Mouse (Mus musculus) frontal cortex, adult (tissue): Measurements from ENCODE around the gene Dock8.

ENCODE experiments used
- ATAC-seq: cut with Nextera tagmentation; 2 replicates; pipeline ENCODE4 v1.9.2; 2017; ENCODE audit warnings: mild to moderate bottlenecking, moderate library complexity, mixed read lengths; ENCODE audit not compliant: low TSS enrichment

The Dock8 gene

DNA sequence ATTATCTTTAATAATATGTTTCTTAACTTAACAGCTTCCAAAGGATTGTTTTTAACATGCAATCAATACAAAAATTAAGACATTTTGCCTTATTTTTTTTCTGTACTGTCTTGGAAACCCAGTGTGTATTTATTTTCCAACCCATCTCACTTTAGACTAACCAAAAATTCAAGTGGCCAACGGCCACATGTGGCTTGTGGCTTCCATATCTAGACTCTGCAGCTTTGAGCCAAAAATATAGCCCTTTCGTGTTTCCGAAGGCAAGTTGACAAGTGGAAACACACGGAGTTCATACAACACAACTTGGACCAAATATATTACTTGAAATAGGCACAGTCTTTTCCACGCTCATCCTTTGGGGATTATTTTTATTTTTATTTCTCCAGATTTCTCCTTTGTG, 773 bp upstream of the Dock8 start:
- no peak for ATAC-seq

DNA sequence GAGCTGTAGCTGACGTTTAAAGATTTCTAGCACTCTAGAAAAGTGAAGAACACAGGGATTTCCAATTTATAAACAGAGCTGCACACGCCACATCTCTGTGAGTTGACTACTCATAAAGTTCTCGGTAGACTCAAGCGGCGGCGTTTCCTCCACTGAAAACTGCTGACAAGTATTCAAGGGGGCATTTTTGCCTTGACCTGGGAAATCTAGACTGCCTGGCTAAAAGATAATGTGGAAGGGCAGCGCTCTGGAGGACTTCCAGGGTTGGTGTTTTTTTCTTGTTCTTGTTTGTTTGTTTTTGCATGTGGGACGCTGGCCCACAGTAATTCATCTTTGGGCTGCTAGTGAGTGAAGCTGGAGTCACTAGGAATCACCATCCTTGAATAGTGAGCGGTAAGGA, 819 bp downstream of the Dock8 start:
- no peak for ATAC-seq

DNA sequence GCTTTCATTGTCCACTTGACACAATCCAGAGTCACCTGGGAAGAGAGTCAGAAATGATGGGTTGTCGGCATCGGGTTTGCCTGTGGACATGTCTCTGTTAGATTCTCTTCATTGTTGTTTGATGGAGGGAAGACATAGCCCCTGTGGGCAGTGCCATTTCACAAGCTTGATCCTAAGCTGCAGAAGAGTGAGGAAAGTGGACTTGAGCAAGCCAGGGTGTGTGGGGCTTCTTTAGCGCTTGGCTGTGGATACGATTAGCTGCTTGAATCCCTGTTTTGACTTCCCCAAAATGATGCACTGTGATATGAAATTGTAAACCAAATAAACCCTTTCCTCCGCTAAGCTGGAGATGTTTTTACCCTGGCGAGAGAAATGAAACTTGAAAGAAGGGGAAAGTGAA, 2.7 kb downstream of the Dock8 start:
- ATAC-seq, result no peak

DNA sequence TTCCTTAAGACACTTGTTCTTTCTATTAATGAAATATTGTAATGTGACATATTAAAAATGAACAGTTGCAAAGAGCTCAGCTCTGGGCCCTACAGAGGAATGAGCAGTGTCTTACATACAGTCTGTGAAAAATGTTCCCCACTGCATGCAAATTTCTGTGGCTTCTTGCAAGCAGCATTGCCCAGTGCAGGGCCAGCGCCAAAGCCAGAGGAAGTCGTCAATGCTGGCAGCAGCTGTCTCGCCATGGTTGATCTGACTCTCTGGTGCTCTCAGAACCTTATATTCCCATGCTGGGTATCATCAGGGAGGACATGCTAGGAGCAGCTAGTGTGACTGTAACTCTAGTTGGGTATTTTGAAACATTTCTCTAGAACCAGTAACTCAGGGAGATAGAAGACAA, 3.5 kb downstream of the Dock8 start:
- ATAC-seq, result no peak

DNA sequence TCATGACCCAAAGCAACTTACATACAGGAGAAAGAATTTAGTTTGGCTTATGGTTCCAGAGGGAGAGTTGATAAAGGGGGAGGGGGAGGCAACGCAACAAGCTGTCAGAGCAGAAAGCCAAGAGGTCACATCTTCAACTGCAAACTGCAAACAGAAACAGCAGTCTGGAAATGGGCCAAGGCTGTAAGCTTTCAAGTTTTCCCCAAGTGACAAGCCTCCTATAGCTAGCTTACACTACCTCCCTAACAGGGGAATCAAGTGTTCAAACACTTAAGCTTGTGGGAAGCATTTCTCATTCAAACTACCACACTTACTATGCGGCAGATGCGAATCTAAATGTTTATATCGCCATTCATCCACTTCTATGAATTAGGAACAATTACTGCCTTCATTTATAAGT, 4.5 kb downstream of the Dock8 start:
- no peak for ATAC-seq

DNA sequence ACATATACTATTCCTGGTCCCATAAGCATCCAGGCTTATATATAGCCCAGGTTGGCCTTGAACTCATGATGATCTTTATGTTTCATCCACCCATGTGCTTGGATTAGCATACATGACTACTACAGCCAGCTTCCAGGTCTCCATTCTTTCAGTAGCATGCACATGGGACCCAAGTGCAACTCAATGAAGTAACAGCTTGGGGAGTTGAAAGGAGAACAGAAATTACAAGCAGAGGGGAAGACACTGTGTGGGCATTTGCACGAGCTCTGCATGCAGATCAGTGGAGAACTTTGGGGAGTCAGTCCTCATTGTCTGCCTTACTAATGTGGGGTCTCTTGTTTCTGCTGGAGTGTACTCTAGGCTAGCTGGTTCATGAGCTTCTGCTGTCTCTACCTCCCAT, 7.4 kb downstream of the Dock8 start:
- no peak for ATAC-seq

DNA sequence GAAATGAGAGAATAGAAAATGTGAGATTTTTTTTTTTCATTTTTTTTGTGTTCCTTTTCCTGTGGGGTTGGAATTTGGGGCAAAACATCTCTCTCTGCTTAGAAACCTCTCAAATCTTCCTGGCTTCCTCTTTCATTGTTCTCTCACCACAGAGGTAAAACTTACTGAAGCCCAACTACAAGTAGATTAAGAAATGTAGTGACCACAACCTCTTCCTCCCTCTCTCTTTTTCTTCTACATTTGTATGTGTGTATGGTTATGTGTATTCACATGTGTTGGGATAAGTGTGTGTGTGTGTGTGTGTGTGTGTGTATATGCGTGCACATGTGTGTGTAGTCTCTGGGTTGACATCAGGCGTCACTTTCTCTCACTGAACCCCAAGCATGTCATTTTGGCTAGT, 9.2 kb downstream of the Dock8 start:
- ATAC-seq, result no peak

DNA sequence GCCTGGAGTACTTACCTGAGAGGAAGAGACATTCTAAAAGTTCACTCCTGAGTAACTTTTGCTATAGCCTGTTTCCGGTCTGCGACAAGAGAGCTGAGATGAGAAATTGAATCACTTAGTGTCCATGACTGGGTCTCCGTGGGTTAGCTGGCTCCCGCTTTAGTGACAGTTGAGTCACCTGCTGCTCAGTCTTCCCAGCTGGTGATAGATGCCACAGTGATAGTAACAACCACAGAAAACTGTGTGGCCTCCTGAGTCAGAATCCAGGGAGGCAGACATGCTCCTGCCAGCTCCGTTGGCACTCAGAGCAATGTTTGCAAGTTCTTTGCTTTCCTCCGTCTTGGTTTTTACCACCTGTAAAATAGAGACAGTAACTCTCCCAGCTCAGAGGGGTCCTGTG, 23.4 kb downstream of the Dock8 start:
- ATAC-seq, result no peak

DNA sequence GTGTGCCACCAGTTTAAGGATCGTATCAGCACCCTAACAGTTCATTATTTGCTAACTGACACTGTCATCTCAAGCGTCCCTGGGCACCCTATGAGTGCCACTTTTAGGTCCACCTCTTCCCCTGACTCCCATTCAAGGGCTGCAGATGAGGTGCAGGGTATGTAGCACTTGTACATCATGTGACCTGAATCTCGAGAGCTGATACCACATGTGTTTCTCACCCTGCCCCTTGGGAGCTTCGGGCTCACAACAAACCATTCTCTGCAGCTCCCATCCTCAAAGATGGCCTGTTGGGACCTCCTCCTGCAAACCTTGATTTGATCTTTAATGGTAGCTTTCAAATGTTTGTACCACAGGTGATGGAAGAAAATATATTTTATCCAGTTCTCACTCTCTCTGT, 32.4 kb downstream of the Dock8 start:
- no peak for ATAC-seq

DNA sequence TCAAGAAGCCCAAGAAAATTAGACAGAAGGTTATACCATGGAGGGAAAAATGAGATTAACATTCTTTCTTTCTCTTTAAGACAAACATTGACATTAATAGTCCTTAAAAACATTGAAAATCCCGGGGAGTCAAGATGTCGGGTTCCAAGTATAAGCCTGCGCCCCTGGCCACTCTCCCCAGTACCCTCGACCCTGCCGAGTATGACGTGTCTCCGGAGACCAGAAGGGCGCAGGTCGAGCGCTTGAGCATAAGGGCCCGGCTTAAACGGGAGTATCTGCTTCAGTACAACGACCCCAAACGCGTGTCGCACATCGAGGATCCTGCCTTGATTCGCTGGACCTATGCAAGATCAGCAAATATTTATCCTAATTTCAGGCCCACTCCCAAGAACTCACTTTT, 33.7 kb downstream of the Dock8 start:
- peak; percentile 70 for ATAC-seq

DNA sequence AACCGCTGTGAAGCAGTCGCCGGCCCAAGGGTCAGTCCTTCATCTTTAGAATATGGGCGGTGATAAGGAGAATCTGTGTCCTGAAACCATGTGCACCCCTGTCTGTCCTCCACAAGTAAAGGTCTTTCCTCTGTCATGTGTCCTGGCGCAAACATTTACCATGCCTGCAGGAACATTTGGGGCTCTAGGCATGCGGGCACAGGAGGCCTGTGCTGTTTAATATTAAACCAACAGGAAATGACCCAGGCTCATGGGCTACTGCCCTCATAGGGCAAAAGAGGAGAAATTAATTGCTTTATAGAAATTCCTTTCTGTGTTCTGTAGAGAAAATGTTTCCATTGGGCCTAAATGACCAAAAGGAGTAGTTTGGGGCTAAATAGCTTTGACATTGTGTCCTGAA, 36.5 kb downstream of the Dock8 start:
- ATAC-seq, result no peak

DNA sequence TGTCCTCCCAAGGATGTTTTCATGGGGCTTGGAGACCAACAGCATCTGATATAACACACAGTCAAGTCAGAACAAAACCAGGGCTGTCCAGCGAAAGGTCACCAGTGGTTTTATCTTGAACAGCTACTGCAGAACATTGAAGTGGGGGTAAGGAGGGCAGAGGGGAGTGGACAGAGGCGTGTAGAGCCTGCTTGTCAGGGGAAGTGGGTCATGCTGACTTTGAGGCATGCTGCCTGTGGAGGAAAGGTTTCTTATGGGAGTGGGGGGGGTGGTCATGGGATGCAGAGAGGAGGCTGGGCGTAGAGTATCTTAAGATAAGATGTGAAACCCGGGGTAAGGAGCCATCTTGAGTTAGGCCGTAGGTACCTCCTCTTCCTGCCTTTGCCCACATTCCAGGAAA, 37.5 kb downstream of the Dock8 start:
- ATAC-seq, result no peak

DNA sequence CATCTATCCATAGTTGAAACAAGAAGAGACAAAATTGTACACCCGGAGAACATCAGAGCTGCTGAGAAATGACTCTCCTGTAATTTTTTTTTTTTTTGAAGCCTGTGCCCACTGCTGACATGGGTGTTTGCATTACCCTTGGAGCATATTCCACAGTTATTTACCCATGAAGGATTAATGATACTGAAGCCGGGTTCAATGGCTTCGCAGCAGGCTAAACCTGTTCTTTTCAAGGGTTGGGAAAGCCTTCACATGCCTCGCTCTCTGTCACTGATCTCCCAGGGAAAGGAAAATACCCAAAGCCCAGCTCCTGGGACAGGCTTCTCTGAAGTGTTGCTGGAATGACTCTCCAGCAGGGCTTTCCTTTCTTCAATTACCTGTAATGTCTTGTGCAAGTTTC, 37.9 kb downstream of the Dock8 start:
- ATAC-seq, result no peak

DNA sequence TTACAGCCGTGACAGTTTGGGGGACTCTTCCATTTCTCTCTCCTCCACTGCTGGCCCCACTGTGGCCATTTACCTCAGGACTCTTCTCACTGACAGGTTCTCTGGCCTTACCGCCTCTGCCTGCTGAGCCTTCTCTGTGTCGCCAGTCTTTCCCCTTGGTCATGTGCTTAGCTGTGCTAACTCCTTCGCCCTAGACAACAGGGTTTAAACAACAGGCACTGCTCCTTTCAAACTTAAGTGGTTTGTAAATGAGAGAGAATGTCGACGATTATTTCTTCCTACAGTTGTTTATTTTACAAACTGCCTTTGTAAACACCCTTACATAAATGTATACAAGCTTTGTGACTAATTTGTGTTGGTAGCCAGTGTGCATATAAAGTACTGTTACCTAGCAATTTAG, 39.0 kb downstream of the Dock8 start:
- no peak for ATAC-seq

DNA sequence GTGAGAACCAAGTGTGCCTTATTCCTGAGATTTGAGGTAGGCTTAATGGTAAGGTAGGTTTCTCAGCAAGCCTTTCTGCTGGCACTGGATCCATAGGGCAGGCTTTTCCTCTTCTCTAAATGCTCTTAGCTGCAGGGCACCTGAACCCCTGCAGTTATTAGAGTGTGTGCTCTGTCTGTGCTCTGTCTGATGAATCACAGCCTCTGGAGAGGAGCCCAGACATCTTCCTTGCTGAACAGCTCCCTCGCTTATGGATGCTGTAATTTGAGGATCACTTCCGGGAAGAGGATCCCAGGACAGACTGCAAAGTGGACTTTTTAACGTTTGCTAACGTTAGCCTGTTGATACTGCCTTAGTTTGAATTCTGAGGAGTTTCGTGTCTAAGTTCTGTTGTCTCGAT, 41.9 kb downstream of the Dock8 start:
- peak; percentile 62 for ATAC-seq

DNA sequence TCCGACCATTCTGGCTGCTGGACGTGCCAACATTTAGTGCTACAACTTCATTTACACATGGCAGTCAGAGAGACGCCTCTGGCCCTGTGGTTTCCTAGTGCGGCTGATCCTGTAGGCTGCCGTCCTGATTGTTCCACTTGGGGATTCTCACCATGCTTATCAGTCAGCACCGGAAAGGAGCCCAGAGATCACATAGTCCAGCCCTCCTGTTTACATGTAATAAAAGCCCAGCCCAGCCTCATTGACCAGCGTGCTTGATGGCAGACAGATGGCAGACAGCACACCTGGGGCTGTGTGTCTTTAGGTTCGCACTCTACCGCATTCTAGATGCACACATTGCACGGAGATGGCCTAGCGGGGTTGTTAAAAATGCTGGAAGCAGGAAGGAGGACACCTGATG, 43.6 kb downstream of the Dock8 start:
- ATAC-seq, result no peak

DNA sequence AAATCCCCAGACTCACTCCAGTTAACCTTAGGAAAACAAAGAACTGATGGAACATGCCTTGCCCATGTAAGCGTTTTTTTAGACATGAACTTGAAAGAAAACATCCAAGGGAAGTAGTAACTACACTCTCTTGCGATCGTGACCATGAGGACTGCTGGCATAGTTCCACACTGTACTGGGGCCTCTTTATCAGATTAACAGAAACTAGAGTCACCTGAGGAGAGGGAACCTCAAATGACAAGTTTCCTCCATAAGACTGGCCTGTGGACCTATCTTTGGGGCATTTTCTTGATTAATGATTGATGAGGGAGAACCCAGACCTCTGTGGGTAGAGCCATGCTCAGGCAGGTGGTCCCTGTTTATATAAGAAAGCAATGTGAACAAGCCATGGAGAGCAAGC, 44.7 kb downstream of the Dock8 start:
- no peak for ATAC-seq

DNA sequence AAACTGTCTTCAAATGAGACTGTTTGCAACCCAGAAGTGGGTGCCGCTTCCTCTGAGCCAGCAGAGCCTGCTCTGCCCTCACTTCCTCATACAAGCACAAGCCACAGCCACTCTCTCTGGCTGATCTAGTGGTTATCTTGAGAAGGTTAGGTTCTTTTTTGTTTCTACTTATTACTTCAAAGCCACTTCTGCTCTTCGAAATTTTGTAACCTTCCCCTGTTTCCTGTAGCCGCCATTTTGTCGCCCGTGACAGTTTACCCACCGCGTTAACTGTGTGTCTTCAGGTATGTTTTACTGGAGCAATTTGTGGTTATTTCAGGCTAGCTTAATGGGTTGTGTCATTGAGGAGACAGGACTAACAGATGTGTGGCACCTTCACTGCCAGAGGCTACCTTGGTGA, 53.0 kb downstream of the Dock8 start:
- ATAC-seq, result no peak

DNA sequence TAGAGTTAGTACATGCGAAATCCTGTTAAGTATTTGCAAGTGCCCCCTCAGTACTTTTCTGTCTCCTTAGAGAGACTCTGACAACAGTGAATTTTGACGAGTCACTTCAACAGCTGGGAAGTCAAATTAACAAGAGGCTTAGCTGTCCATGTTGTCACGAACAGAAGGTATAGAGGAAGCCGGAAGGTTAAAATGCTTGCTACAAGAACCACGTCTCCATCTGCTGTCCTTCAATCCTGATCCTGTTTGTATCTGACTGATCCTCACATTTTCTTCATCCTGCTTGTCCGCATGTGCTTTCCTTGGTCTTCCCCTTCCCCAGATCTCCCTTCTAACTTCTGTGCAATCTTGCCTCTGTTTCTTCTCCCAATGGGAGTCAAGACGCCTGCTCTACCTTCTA, 53.8 kb downstream of the Dock8 start:
- no peak for ATAC-seq

DNA sequence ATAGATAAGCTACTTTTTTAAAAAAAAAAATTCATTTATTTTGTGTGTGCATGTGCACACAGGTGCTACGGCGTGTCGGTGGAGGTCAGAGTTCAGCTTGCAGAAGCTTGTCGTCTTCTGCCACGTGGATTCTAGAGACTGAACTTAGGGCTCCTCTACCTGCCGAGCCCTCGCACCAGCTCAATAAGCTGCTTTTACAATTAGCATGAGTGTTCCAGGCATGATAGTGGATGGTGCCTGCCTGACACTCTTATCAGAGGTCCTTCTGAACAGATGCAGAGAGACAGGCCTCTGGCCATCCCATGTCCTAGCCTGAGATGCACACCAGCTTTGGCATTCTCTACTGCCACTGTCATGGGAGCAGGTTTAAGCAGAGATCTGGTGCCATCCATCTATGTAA, 55.7 kb downstream of the Dock8 start:
- no peak for ATAC-seq

DNA sequence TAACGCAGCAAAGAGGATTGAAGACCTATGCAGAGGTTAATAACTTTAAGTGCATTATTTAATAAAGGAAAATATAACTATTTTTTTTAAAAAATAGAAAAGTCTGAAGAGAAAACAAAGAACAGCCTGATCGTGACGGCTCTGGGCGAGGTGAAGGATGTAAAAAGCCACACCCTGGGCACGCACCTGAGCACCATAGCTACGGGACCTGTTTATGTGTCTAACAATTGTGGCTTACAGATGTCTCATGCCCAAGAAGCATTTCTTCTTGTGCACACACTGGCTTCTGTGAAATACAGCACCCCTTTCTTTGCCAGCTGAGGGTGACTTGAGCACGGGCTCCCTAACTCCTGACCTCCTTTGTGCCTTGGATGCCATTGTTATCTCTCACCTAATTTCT, 56.2 kb downstream of the Dock8 start:
- ATAC-seq, result no peak

DNA sequence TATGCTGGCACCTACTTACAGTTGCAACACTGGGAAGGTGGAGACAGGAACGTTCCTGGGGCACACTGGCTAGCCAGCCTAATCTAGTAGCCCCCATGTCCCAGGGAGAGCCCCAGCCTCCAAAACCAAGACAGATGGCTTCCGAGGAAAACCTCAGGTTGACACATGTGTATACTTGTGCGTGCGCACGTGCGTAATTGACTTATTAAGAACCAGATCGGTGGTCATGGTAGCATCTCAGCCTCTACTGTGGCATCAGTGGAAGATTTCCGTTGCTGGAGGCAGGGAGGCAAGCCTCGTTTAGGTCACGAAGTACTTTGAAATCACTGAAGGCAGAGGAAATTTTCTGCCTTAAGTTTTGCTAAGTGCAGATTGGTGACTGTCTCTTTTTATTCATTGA, 56.9 kb downstream of the Dock8 start:
- ATAC-seq, result no peak

DNA sequence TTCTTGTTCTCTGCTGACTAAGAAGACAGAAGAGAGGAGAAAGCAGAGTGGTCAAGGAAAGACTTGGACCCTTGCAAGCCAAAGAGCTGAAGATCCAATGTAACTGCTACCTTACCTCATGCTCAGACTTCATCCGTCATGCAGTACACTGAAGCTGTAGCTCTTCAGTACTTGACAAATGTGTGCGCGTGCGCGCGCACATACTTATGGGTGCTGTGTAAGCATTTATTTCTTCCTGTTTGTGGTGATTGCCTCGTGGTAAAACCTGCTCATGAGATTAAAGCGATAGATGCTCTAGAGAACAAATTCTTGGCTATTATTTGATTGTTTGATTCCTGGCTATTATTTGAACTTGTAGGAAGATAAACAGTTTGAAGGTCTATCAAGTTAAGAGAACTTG, 58.5 kb downstream of the Dock8 start:
- ATAC-seq, result no peak

DNA sequence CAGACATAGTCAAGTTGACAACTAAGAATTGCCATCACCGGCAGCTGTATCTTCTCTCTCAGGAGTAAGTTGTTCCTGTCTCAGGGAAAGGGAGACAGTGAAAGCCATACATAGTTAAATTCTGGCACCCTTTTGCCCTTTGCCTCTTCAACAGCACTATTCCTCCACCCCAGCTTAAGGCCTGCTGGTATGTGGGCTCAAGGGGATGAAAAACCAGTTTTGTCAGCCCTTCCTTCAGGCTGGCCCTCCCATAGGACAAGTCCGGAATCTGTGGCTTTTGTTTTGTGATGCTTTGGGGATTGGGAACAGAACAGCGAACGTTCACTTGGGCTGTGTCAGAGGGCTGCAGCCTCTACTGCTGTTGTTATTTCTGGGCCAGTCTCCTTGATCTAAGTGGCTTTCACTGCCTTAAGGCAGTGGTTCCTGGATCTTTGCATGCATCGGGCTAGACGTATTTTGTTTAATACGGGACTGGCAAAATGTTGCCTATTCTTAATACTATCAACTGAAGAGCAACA, 60.6 kb downstream of the Dock8 start:
- no peak for ATAC-seq

DNA sequence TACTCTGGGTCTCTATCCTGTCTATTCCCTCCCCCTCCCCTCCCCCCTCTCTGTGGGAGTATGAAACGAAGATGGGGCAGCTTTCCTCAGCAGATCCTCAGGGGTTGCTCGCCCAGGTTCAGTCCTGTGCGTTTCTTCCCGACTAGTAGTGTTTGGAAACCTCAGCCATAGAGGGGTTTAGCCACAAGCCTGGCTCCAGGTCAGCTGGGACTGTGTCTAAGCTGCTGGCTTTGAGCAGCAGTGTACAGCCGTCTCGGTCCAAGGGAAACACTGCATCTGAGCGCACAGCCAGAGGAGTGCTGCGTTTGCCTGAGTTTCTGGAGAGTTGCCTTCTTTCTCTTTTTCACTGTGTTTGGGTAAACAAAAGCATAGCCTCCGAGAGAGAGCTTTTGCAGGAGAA, 61.0 kb downstream of the Dock8 start:
- ATAC-seq, result peak; percentile 52
